Mouse (Mus musculus) neural tube, embryonic 14.5 days (tissue): ENCODE results near the gene Pld4. TPM values are rescaled to one million over a fixed set of nuclear protein-coding genes. Genes with fewer than 3 reads are reported as not detected.

Experiments used
- ATAC-seq: fragments of 200-750 bp; cut with Nextera tagmentation; 2 replicates; pipeline ENCODE4 v1.8.0; 2017; ENCODE audit warnings: low read depth, mild to moderate bottlenecking, moderate TSS enrichment, moderate library complexity
- H3K27ac ChIP-seq: fragments of 300-500 bp; sonication (generic); 2 replicates; pipeline ENCODE4 v1.5.1; 2014; ENCODE audit warnings: low read depth, mild to moderate bottlenecking, control low read depth, low read length, moderate library complexity, mixed read lengths
- H3K27me3 ChIP-seq: fragments of 300-500 bp; sonication (generic); 2 replicates; pipeline ENCODE4 v1.6.1; 2014; ENCODE audit warnings: low read length; ENCODE audit not compliant: control insufficient read depth, insufficient read depth
- H3K36me3 ChIP-seq: fragments of 300-500 bp; sonication (generic); 2 replicates; pipeline ENCODE4 v1.6.1; 2014; ENCODE audit warnings: low read length, mixed read lengths; ENCODE audit not compliant: control insufficient read depth, insufficient read depth
- H3K4me1 ChIP-seq: fragments of 300-500 bp; sonication (generic); 2 replicates; pipeline ENCODE4 v1.6.1; 2014; ENCODE audit warnings: low read length; ENCODE audit not compliant: control insufficient read depth, insufficient read depth
- H3K4me2 ChIP-seq: fragments of 300-500 bp; sonication (generic); 2 replicates; pipeline ENCODE4 v1.6.1; 2014; ENCODE audit warnings: mild to moderate bottlenecking, low read depth, low read length, control low read depth
- H3K4me3 ChIP-seq: fragments of 300-500 bp; sonication (generic); 2 replicates; pipeline ENCODE4 v1.5.1; 2014; ENCODE audit warnings: low read depth, low read length, control low read depth, mixed read lengths
- H3K9ac ChIP-seq: fragments of 300-500 bp; sonication (generic); replicated peaks from 2 replicates; pipeline ENCODE4 v1.6.1; 2014; ENCODE audit warnings: low read depth, mild to moderate bottlenecking, control low read depth, low read length, mixed read lengths
- H3K9me3 ChIP-seq: fragments of 300-500 bp; sonication (generic); 2 replicates; pipeline ENCODE4 v1.6.1; 2016; ENCODE audit warnings: low read length; ENCODE audit not compliant: control insufficient read depth
- WGBS: fragments of 180-500 bp; shearing (Covaris S2); extraction: QIAGEN DNeasy Blood & Tissue Kit; methylation state at CpG from one replicate; pipeline ENCODE4 v1.1.7; 2014; 5-methylcytosine and 5-hydroxymethylcytosine counted together
- polyA plus RNA-seq: library from polyadenylated mRNA; unstranded; fragments of >200 nt; fragmentation: Nextera tagmentation; extraction: Ambion mirVana; gene quantifications from 2 replicates; pipeline ENCODE4 v1.2.1, GENCODE M21; 2014

Pld4 gene
- polyA plus RNA-seq, 1 experiment from 2014 or later = 4.5 TPM

GRCm38 (mm10) chr12:112744891-112745580 is 15.4 kb upstream of the Pld4 start:
- no peak for ATAC-seq
- WGBS = 80% methylated on average over 10 of the region's 10 CpGs
- Histone ChIP-seq H3K9ac (peak overlapping the region; percentile 25; the same call in 1 of the 2 replicates), H3K36me3 (peaks cover 23% of the 10 kb centered on the region), H3K27ac (no peak overlapping the region), H3K4me2 (no peak overlapping the region), H3K4me3 (no peak overlapping the region), H3K27me3 (no peaks in the 10 kb centered on the region), H3K9me3 (no peaks in the 10 kb centered on the region), H3K4me1 (peaks cover 9% of the 10 kb centered on the region)

- Histone ChIP-seq H3K27ac (no peak overlapping the region), H3K9me3 (no peaks in the 10 kb centered on the region), H3K4me3 (no peak overlapping the region), H3K4me1 (peaks cover 13% of the 10 kb centered on the region), H3K36me3 (peaks cover 18% of the 10 kb centered on the region), H3K4me2 (no peak overlapping the region), H3K9ac (no peak overlapping the region; the same call in 1 of the 2 replicates), H3K27me3 (no peaks in the 10 kb centered on the region)
- no peak for ATAC-seq
- 92% methylated on average over 10 of the region's 10 CpGs for WGBS
Measured at GRCm38 (mm10) chr12:112745716-112746115, 14.7 kb upstream of the Pld4 start.

GRCm38 (mm10) chr12:112746461-112746807 is 14.0 kb upstream of the Pld4 start:
- no peak for ATAC-seq
- H3K4me1 ChIP-seq = peaks cover 15% of the 10 kb centered on the region
- H3K9me3 ChIP-seq = no peaks in the 10 kb centered on the region
- H3K27ac ChIP-seq = no peak overlapping the region
- H3K4me2 ChIP-seq = no peak overlapping the region
- no peaks in the 10 kb centered on the region for H3K27me3 ChIP-seq
- H3K9ac ChIP-seq = no peak overlapping the region
- 65% methylated on average over 4 of the region's 4 CpGs for WGBS
- no peak overlapping the region for H3K4me3 ChIP-seq
- H3K36me3 ChIP-seq = peaks cover 15% of the 10 kb centered on the region

GRCm38 (mm10) chr12:112746808-112747605 is 13.4 kb upstream of the Pld4 start:
- ATAC-seq = peak; percentile 39; the same call in 1 of the 2 replicates
- Histone ChIP-seq H3K4me1 (peaks cover 15% of the 10 kb centered on the region), H3K9me3 (no peaks in the 10 kb centered on the region), H3K4me3 (no peak overlapping the region), H3K27me3 (no peaks in the 10 kb centered on the region), H3K9ac (peak overlapping the region; percentile 35; the same call in 1 of the 2 replicates), H3K4me2 (0 out of 2 replicates have a peak overlapping the region, but pooled peaks have one; percentile 2), H3K36me3 (peaks cover 15% of the 10 kb centered on the region), H3K27ac (peak overlapping the region; percentile 87)
- WGBS = 18% methylated on average over 10 of the region's 10 CpGs

- Histone ChIP-seq H3K9ac (no peak overlapping the region), H3K9me3 (no peaks in the 10 kb centered on the region), H3K27ac (peak overlapping the region; percentile 87), H3K36me3 (peaks cover 15% of the 10 kb centered on the region), H3K4me2 (no peak overlapping the region), H3K4me3 (no peak overlapping the region), H3K4me1 (peaks cover 15% of the 10 kb centered on the region), H3K27me3 (no peaks in the 10 kb centered on the region)
- WGBS = 73% methylated on average over 8 of the region's 8 CpGs
- ATAC-seq = peak; percentile 10; the same call in 1 of the 2 replicates
Measured at GRCm38 (mm10) chr12:112747606-112747970, 12.9 kb upstream of the Pld4 start.

GRCm38 (mm10) chr12:112750976-112751375 is 9.5 kb upstream of the Pld4 start:
- no peak for ATAC-seq
- H3K27me3 ChIP-seq = no peaks in the 10 kb centered on the region
- no peak overlapping the region for H3K27ac ChIP-seq
- H3K4me3 ChIP-seq = no peak overlapping the region
- WGBS = 93% methylated on average over 12 of the region's 12 CpGs
- no peaks in the 10 kb centered on the region for H3K36me3 ChIP-seq
- H3K9me3 ChIP-seq = no peaks in the 10 kb centered on the region
- no peak overlapping the region for H3K9ac ChIP-seq
- H3K4me1 ChIP-seq = peaks cover 15% of the 10 kb centered on the region
- H3K4me2 ChIP-seq = no peak overlapping the region

GRCm38 (mm10) chr12:112752399-112752798 is 8.1 kb upstream of the Pld4 start:
- H3K9me3 ChIP-seq = no peaks in the 10 kb centered on the region
- H3K27me3 ChIP-seq = no peaks in the 10 kb centered on the region
- 65% methylated on average over 2 of the region's 2 CpGs for WGBS
- no peak overlapping the region for H3K9ac ChIP-seq
- no peaks in the 10 kb centered on the region for H3K36me3 ChIP-seq
- no peak overlapping the region for H3K27ac ChIP-seq
- no peak overlapping the region for H3K4me2 ChIP-seq
- peaks cover 8% of the 10 kb centered on the region for H3K4me1 ChIP-seq
- no peak for ATAC-seq
- no peak overlapping the region for H3K4me3 ChIP-seq

- no peak overlapping the region for H3K4me2 ChIP-seq
- no peak overlapping the region for H3K27ac ChIP-seq
- no peaks in the 10 kb centered on the region for H3K27me3 ChIP-seq
- ATAC-seq = no peak
- H3K36me3 ChIP-seq = no peaks in the 10 kb centered on the region
- H3K4me1 ChIP-seq = peaks cover under 1% of the 10 kb centered on the region; the same call in 1 of the 2 replicates
- no peaks in the 10 kb centered on the region for H3K9me3 ChIP-seq
- H3K9ac ChIP-seq = no peak overlapping the region
- WGBS = 81% methylated on average over 4 of the region's 4 CpGs
- H3K4me3 ChIP-seq = no peak overlapping the region
Measured at GRCm38 (mm10) chr12:112755900-112756299, 4.6 kb upstream of the Pld4 start.

- H3K36me3 ChIP-seq = no peaks in the 10 kb centered on the region
- ATAC-seq = no peak
- 91% methylated on average over 5 of the region's 5 CpGs for WGBS
Measured at GRCm38 (mm10) chr12:112757896-112758295, 2.6 kb upstream of the Pld4 start.

More at GRCm38 (mm10) chr12:112757896-112758295, 2.6 kb upstream of the Pld4 start:
- H3K27me3 ChIP-seq = no peaks in the 10 kb centered on the region
- no peaks in the 10 kb centered on the region for H3K9me3 ChIP-seq
- H3K4me3 ChIP-seq = no peak overlapping the region
- no peak overlapping the region for H3K9ac ChIP-seq
- H3K27ac ChIP-seq = no peak overlapping the region
- H3K4me2 ChIP-seq = no peak overlapping the region
- no peaks in the 10 kb centered on the region for H3K4me1 ChIP-seq
